Mouse (Mus musculus): ENCODE data around the gene 1700022I11Rik. TPM values are rescaled to one million over a fixed set of nuclear protein-coding genes. Genes with fewer than 3 reads are reported as not detected.
"Not testable (repeated sequence)": the region's sequence is repeated elsewhere in the genome, so short reads cannot be mapped to it uniquely, and the experiment has no call there.

The 1700022I11Rik gene
- polyA plus RNA-seq, 1 experiment from 2014 or later: 0.97 TPM

- Histone ChIP-seq H3K4me2 (ENCODE audit: low read length) (peak overlapping the region; percentile 96), H3K9ac (ENCODE audit: low read length) (peak overlapping the region; percentile 94), H3K4me3 (ENCODE audit: low read depth, low read length) (peak overlapping the region; percentile 97), H3K27me3 (replicated peaks; ENCODE audit: control insufficient read depth, insufficient read depth, low read length) (no peaks in the 10 kb centered on the region), H3K36me3 (ENCODE audit: control insufficient read depth, insufficient read depth, low read length) (peaks cover 19% of the 10 kb centered on the region), H3K9me3 (ENCODE audit: control insufficient read depth, low read length) (no peaks in the 10 kb centered on the region), H3K27ac (ENCODE audit: low read depth) (peak overlapping the region; percentile 99), H3K4me1 (replicated peaks; ENCODE audit: control insufficient read depth, insufficient read depth, low read length) (peaks cover 17% of the 10 kb centered on the region)
- WGBS: under 1% methylated on average over 51 of the region's 51 CpGs
- DNase-seq (ENCODE audit: low spot score): peak; percentile 91
- peak; percentile 85 for ATAC-seq (replicated peaks; ENCODE audit: low FRiP score, low TSS enrichment, low read depth)
Observed at GRCm38 (mm10) chr4:42999451-43000140, 30.2 kb downstream of the 1700022I11Rik start.

GRCm38 (mm10) chr4:43000141-43000986 is 31.0 kb downstream of the 1700022I11Rik start, which contains the start of gene Vcp:
TSS of gene Vcp (minus strand) at chr4:43000507.
- peaks cover 11% of the 10 kb centered on the region for H3K36me3 ChIP-seq (ENCODE audit: control insufficient read depth, insufficient read depth, low read length)
- DNase-seq (ENCODE audit: low spot score) (peak; percentile 97), ATAC-seq (replicated peaks; ENCODE audit: low FRiP score, low TSS enrichment, low read depth) (peak; percentile 97)
- peak within 1 kb of the TSS; percentile 99 for H3K27ac ChIP-seq (ENCODE audit: low read depth)
- H3K4me2 ChIP-seq (ENCODE audit: low read length): peak within 1 kb of the TSS; percentile 96
- peaks cover 17% of the 10 kb centered on the region for H3K4me1 ChIP-seq (replicated peaks; ENCODE audit: control insufficient read depth, insufficient read depth, low read length)
- H3K9ac ChIP-seq (ENCODE audit: low read length): peak within 1 kb of the TSS; percentile 94
- WGBS: under 1% methylated on average over 46 of the region's 56 CpGs
- not testable (repeated sequence) for H3K27me3 ChIP-seq (replicated peaks; ENCODE audit: control insufficient read depth, insufficient read depth, low read length); H3K9me3 ChIP-seq (ENCODE audit: control insufficient read depth, low read length)
- H3K4me3 ChIP-seq (ENCODE audit: low read depth, low read length): peak within 1 kb of the TSS; percentile 97

- DNase-seq (ENCODE audit: low spot score) (no peak), ATAC-seq (replicated peaks; ENCODE audit: low FRiP score, low TSS enrichment, low read depth) (no peak)
- Histone ChIP-seq H3K36me3 (ENCODE audit: control insufficient read depth, insufficient read depth, low read length) (peaks cover 2% of the 10 kb centered on the region; the same call in 1 of the 2 replicates), H3K27me3 (replicated peaks; ENCODE audit: control insufficient read depth, insufficient read depth, low read length) (no peaks in the 10 kb centered on the region), H3K4me1 (replicated peaks; ENCODE audit: control insufficient read depth, insufficient read depth, low read length) (peaks cover 17% of the 10 kb centered on the region), H3K9ac (ENCODE audit: low read length) (no peak overlapping the region), H3K27ac (ENCODE audit: low read depth) (peak overlapping the region; percentile 85; the same call in 1 of the 2 replicates), H3K4me2 (ENCODE audit: low read length) (no peak overlapping the region), H3K4me3 (ENCODE audit: low read depth, low read length) (no peak overlapping the region), H3K9me3 (ENCODE audit: control insufficient read depth, low read length) (no peaks in the 10 kb centered on the region)
- 80% methylated on average over 2 of the region's 2 CpGs for WGBS
Observed at GRCm38 (mm10) chr4:43001272-43001671, 31.9 kb downstream of the 1700022I11Rik start.

GRCm38 (mm10) chr4:43002756-43003439 is 33.5 kb downstream of the 1700022I11Rik start:
- Histone ChIP-seq H3K9me3 (ENCODE audit: control insufficient read depth, low read length) (no peaks in the 10 kb centered on the region), H3K4me1 (replicated peaks; ENCODE audit: control insufficient read depth, insufficient read depth, low read length) (peaks cover 12% of the 10 kb centered on the region), H3K4me3 (ENCODE audit: low read depth, low read length) (no peak overlapping the region), H3K27ac (ENCODE audit: low read depth) (no peak overlapping the region), H3K27me3 (replicated peaks; ENCODE audit: control insufficient read depth, insufficient read depth, low read length) (no peaks in the 10 kb centered on the region), H3K9ac (ENCODE audit: low read length) (no peak overlapping the region), H3K4me2 (ENCODE audit: low read length) (no peak overlapping the region), H3K36me3 (ENCODE audit: control insufficient read depth, insufficient read depth, low read length) (0 out of 2 replicates have a peak, but pooled peaks cover 8% of the 10 kb centered on the region)
- DNase-seq (ENCODE audit: low spot score): no peak
- WGBS: 75% methylated on average over 12 of the region's 12 CpGs
- ATAC-seq (replicated peaks; ENCODE audit: low FRiP score, low TSS enrichment, low read depth): no peak

GRCm38 (mm10) chr4:43004951-43005350 is 35.5 kb downstream of the 1700022I11Rik start:
- WGBS: 93% methylated on average over 3 of the region's 3 CpGs
- DNase-seq (ENCODE audit: low spot score) (no peak), ATAC-seq (replicated peaks; ENCODE audit: low FRiP score, low TSS enrichment, low read depth) (no peak)
- Histone ChIP-seq H3K4me1 (replicated peaks; ENCODE audit: control insufficient read depth, insufficient read depth, low read length) (peaks cover 5% of the 10 kb centered on the region; the same call in 1 of the 2 replicates), H3K27ac (ENCODE audit: low read depth) (no peak overlapping the region), H3K36me3 (ENCODE audit: control insufficient read depth, insufficient read depth, low read length) (0 out of 2 replicates have a peak, but pooled peaks cover 8% of the 10 kb centered on the region), H3K4me3 (ENCODE audit: low read depth, low read length) (no peak overlapping the region), H3K9me3 (ENCODE audit: control insufficient read depth, low read length) (no peaks in the 10 kb centered on the region), H3K27me3 (replicated peaks; ENCODE audit: control insufficient read depth, insufficient read depth, low read length) (no peaks in the 10 kb centered on the region), H3K4me2 (ENCODE audit: low read length) (no peak overlapping the region), H3K9ac (ENCODE audit: low read length) (no peak overlapping the region)

GRCm38 (mm10) chr4:43005765-43006164 is 36.4 kb downstream of the 1700022I11Rik start:
- ATAC-seq (replicated peaks; ENCODE audit: low FRiP score, low TSS enrichment, low read depth): no peak

GRCm38 (mm10) chr4:43010161-43011038 is 41.0 kb downstream of the 1700022I11Rik start, which contains the start of gene Fancg:
TSS of gene Fancg (minus strand) at chr4:43010506.
- Histone ChIP-seq H3K4me3 (ENCODE audit: low read depth, low read length) (peak within 1 kb of the TSS; percentile 83), H3K27me3 (replicated peaks; ENCODE audit: control insufficient read depth, insufficient read depth, low read length) (no peaks in the 10 kb centered on the region), H3K9ac (ENCODE audit: low read length) (peak within 1 kb of the TSS; percentile 65), H3K9me3 (ENCODE audit: control insufficient read depth, low read length) (no peaks in the 10 kb centered on the region), H3K4me1 (replicated peaks; ENCODE audit: control insufficient read depth, insufficient read depth, low read length) (peaks cover 5% of the 10 kb centered on the region; the same call in 1 of the 2 replicates), H3K4me2 (ENCODE audit: low read length) (peak within 1 kb of the TSS; percentile 92), H3K36me3 (ENCODE audit: control insufficient read depth, insufficient read depth, low read length) (0 out of 2 replicates have a peak, but pooled peaks cover 8% of the 10 kb centered on the region), H3K27ac (ENCODE audit: low read depth) (peak within 1 kb of the TSS; percentile 43; the same call in 1 of the 2 replicates)
- ATAC-seq (replicated peaks; ENCODE audit: low FRiP score, low TSS enrichment, low read depth): peak; percentile 90
- WGBS: 2% methylated on average over 37 of the region's 37 CpGs
- DNase-seq (ENCODE audit: low spot score): peak; percentile 94

More at GRCm38 (mm10) chr4:43005765-43006164, 36.4 kb downstream of the 1700022I11Rik start:
- Histone ChIP-seq H3K4me3 (ENCODE audit: low read depth, low read length) (no peak overlapping the region), H3K4me2 (ENCODE audit: low read length) (no peak overlapping the region), H3K9ac (ENCODE audit: low read length) (no peak overlapping the region), H3K27ac (ENCODE audit: low read depth) (no peak overlapping the region), H3K36me3 (ENCODE audit: control insufficient read depth, insufficient read depth, low read length) (0 out of 2 replicates have a peak, but pooled peaks cover 8% of the 10 kb centered on the region), H3K9me3 (ENCODE audit: control insufficient read depth, low read length) (no peaks in the 10 kb centered on the region), H3K27me3 (replicated peaks; ENCODE audit: control insufficient read depth, insufficient read depth, low read length) (no peaks in the 10 kb centered on the region), H3K4me1 (replicated peaks; ENCODE audit: control insufficient read depth, insufficient read depth, low read length) (peaks cover 5% of the 10 kb centered on the region; the same call in 1 of the 2 replicates)
- no peak for DNase-seq (ENCODE audit: low spot score)
- WGBS: 56% methylated on average over 2 of the region's 2 CpGs

Data from intestine, embryonic 14.5 days (tissue).